Mouse (Mus musculus): ENCODE results near the gene Amotl1. TPM values are rescaled to one million over a fixed set of nuclear protein-coding genes. Genes with fewer than 3 reads are reported as not detected.

The Amotl1 gene
- polyA plus RNA-seq, 1 experiment from 2014 or later, result 17.9 TPM

- ATAC-seq (ENCODE audit: low FRiP score), result no peak
These were observed 24.7 kb downstream of the Amotl1 start for GRCm38 (mm10) chr9:14620107-14620506.

DNA sequence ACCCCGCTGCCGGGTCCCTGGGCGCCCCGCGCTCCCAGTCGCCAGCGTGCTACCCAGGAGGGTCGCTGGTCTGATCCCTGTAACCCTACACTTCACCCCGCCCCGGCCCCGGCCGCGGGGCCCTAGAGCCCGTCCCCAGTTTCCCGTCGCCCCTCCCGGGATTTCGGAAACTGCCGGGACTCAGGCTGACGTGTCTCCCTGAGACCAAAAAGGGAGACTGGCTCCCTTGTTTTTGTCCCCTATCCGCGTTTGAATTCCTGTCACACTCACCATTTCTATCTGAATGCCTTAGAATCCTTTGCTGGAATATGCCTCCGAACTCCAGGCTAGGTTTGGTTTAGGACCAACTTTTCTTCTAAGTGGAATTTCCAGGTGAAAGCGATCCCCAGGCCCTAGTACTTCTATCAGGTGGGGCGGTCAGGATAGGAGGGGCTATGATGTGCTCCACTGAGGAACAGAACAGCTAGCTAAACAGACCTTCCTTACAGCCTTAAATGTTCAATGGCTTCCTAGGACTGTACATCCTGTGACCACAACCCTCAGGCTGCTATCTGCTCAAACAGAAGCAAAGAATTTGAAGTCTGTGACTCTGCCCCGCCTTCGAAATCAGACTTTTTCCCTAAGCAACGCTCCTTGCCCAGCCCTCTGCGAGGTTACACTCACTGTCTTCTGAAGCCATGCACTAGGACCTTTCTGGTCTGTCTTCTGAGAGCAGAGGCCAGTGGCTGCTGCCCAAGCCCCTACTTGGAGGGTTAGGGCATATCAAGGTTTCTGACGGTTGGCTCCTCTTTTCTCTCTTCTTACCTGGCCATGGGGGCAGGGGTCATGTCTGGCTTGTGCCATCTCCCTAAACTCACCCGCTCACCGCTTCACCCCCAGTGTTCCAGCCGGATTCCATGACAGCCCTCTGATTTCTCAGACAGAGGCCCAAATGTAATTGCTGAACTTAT lies 29.6 kb downstream of the Amotl1 start:
- H3K27me3 ChIP-seq (ENCODE audit: control insufficient read depth, insufficient read depth, low read length), result no peaks in the 10 kb centered on the region
- H3K36me3 ChIP-seq (ENCODE audit: control insufficient read depth, insufficient read depth, low read length), result no peaks in the 10 kb centered on the region
- 13% methylated on average over 26 of the region's 33 CpGs for WGBS
- H3K9ac ChIP-seq (ENCODE audit: low read depth, low read length), result peak overlapping the region; percentile 97
- H3K4me3 ChIP-seq (ENCODE audit: low read depth, low read length), result peak overlapping the region; percentile 88
- DNase-seq (ENCODE audit: low spot score), result peak; percentile 81
- H3K9me3 ChIP-seq (ENCODE audit: control insufficient read depth, low read length), result no peaks in the 10 kb centered on the region
- H3K4me1 ChIP-seq (replicated peaks; ENCODE audit: control insufficient read depth, insufficient read depth, low read length), result peaks cover 12% of the 10 kb centered on the region; the same call in 1 of the 2 replicates
- peak overlapping the region; percentile 70 for H3K4me2 ChIP-seq (replicated peaks; ENCODE audit: low read depth, low read length)
- ATAC-seq (ENCODE audit: low FRiP score), result peak; percentile 85
- peak overlapping the region; percentile 67 for H3K27ac ChIP-seq (ENCODE audit: low read depth, low read length)

More at GRCm38 (mm10) chr9:14620107-14620506, 24.7 kb downstream of the Amotl1 start:
- Histone ChIP-seq H3K4me2 (replicated peaks; ENCODE audit: low read depth, low read length) (no peak overlapping the region), H3K4me3 (ENCODE audit: low read depth, low read length) (no peak overlapping the region), H3K4me1 (replicated peaks; ENCODE audit: control insufficient read depth, insufficient read depth, low read length) (0 out of 2 replicates have a peak, but pooled peaks cover 2% of the 10 kb centered on the region), H3K9ac (ENCODE audit: low read depth, low read length) (no peak overlapping the region), H3K9me3 (ENCODE audit: control insufficient read depth, low read length) (no peaks in the 10 kb centered on the region), H3K36me3 (ENCODE audit: control insufficient read depth, insufficient read depth, low read length) (no peaks in the 10 kb centered on the region), H3K27me3 (ENCODE audit: control insufficient read depth, insufficient read depth, low read length) (no peaks in the 10 kb centered on the region), H3K27ac (ENCODE audit: low read depth, low read length) (no peak overlapping the region)
- 78% methylated on average over 5 of the region's 5 CpGs for WGBS
- DNase-seq (ENCODE audit: low spot score), result no peak

GRCm38 (mm10) chr9:14614205-14614930 lies 30.5 kb downstream of the Amotl1 start:
- H3K27ac ChIP-seq (ENCODE audit: low read depth, low read length), result peak overlapping the region; percentile 67
- ATAC-seq (ENCODE audit: low FRiP score) (peak; percentile 75), DNase-seq (ENCODE audit: low spot score) (peak; percentile 70)
- peak overlapping the region; percentile 70 for H3K4me2 ChIP-seq (replicated peaks; ENCODE audit: low read depth, low read length)
- peak overlapping the region; percentile 88 for H3K4me3 ChIP-seq (ENCODE audit: low read depth, low read length)
- under 1% methylated on average over 47 of the region's 50 CpGs for WGBS
- H3K9ac ChIP-seq (ENCODE audit: low read depth, low read length), result peak overlapping the region; percentile 97
- no peaks in the 10 kb centered on the region for H3K36me3 ChIP-seq (ENCODE audit: control insufficient read depth, insufficient read depth, low read length)
- H3K4me1 ChIP-seq (replicated peaks; ENCODE audit: control insufficient read depth, insufficient read depth, low read length), result peaks cover 12% of the 10 kb centered on the region; the same call in 1 of the 2 replicates
- no peaks in the 10 kb centered on the region for H3K9me3 ChIP-seq (ENCODE audit: control insufficient read depth, low read length)
- H3K27me3 ChIP-seq (ENCODE audit: control insufficient read depth, insufficient read depth, low read length), result no peaks in the 10 kb centered on the region

- Histone ChIP-seq H3K4me3 (ENCODE audit: low read depth, low read length) (peak overlapping the region; percentile 88), H3K9me3 (ENCODE audit: control insufficient read depth, low read length) (no peaks in the 10 kb centered on the region), H3K27ac (ENCODE audit: low read depth, low read length) (peak overlapping the region; percentile 67), H3K27me3 (ENCODE audit: control insufficient read depth, insufficient read depth, low read length) (no peaks in the 10 kb centered on the region), H3K4me1 (replicated peaks; ENCODE audit: control insufficient read depth, insufficient read depth, low read length) (peaks cover 12% of the 10 kb centered on the region; the same call in 1 of the 2 replicates), H3K9ac (ENCODE audit: low read depth, low read length) (peak overlapping the region; percentile 97), H3K4me2 (replicated peaks; ENCODE audit: low read depth, low read length) (peak overlapping the region; percentile 70), H3K36me3 (ENCODE audit: control insufficient read depth, insufficient read depth, low read length) (no peaks in the 10 kb centered on the region)
- ATAC-seq (ENCODE audit: low FRiP score), result peak; percentile 20; the same call in 1 of the 2 replicates
- no peak for DNase-seq (ENCODE audit: low spot score)
- 10% methylated on average over 15 of the region's 15 CpGs for WGBS
These were observed 31.3 kb downstream of the Amotl1 start for GRCm38 (mm10) chr9:14613308-14614204.

DNA sequence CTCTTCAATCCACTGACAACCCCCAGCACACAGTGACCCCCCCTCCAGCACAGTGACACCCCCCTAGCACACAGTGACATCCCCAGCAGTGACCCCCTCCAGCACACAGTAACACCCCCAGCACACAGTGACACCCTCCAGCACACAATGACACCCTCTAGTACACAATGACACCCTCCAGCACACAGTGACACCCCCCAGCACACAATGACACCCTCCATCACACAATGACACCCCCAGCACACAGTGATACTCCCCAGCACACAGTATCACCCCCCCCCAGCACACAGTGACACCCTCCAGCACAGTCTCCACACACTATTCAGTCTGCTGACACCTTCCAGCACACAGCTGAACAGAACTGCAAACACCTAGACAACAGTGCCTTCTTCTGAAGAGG lies 32.3 kb downstream of the Amotl1 start:
- H3K4me2 ChIP-seq (replicated peaks; ENCODE audit: low read depth, low read length), result peak overlapping the region; percentile 70
- no peaks in the 10 kb centered on the region for H3K36me3 ChIP-seq (ENCODE audit: control insufficient read depth, insufficient read depth, low read length)
- peaks cover 12% of the 10 kb centered on the region; the same call in 1 of the 2 replicates for H3K4me1 ChIP-seq (replicated peaks; ENCODE audit: control insufficient read depth, insufficient read depth, low read length)
- DNase-seq (ENCODE audit: low spot score) (no peak), ATAC-seq (ENCODE audit: low FRiP score) (no peak)
- H3K27me3 ChIP-seq (ENCODE audit: control insufficient read depth, insufficient read depth, low read length), result no peaks in the 10 kb centered on the region
- peak overlapping the region; percentile 88 for H3K4me3 ChIP-seq (ENCODE audit: low read depth, low read length)
- no peak overlapping the region for H3K27ac ChIP-seq (ENCODE audit: low read depth, low read length)
- no peaks in the 10 kb centered on the region for H3K9me3 ChIP-seq (ENCODE audit: control insufficient read depth, low read length)
- H3K9ac ChIP-seq (ENCODE audit: low read depth, low read length), result peak overlapping the region; percentile 97

GRCm38 (mm10) chr9:14608521-14608920 lies 36.3 kb downstream of the Amotl1 start:
- H3K36me3 ChIP-seq (ENCODE audit: control insufficient read depth, insufficient read depth, low read length), result no peaks in the 10 kb centered on the region
- no peak overlapping the region for H3K9ac ChIP-seq (ENCODE audit: low read depth, low read length)
- H3K9me3 ChIP-seq (ENCODE audit: control insufficient read depth, low read length), result no peaks in the 10 kb centered on the region
- H3K27ac ChIP-seq (ENCODE audit: low read depth, low read length), result no peak overlapping the region
- no peaks in the 10 kb centered on the region for H3K27me3 ChIP-seq (ENCODE audit: control insufficient read depth, insufficient read depth, low read length)
- 49% methylated on average over 5 of the region's 5 CpGs for WGBS
- ATAC-seq (ENCODE audit: low FRiP score) (no peak), DNase-seq (ENCODE audit: low spot score) (no peak)
- H3K4me1 ChIP-seq (replicated peaks; ENCODE audit: control insufficient read depth, insufficient read depth, low read length), result peaks cover 10% of the 10 kb centered on the region; the same call in 1 of the 2 replicates
- H3K4me3 ChIP-seq (ENCODE audit: low read depth, low read length), result no peak overlapping the region
- no peak overlapping the region for H3K4me2 ChIP-seq (replicated peaks; ENCODE audit: low read depth, low read length)

DNA sequence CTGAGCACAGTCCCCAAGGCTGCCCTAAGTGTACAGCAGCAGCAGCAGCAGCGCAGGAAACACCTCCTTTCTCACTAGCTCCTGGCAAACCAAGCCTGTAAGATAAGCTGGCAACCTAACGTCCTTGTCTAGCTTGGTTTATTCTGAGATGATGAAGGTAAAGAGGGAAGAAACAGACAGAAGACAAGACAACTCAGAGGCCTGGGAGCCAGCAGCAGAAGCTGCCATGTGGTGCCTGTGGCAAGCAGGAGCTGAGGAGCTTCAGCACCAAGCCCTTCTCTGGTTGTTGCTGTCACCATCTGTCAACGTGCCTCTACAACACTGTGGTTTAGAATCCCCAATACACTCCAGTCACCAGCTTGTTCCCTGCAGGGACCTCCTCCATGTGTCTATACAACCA lies 37.4 kb downstream of the Amotl1 start:
- Histone ChIP-seq H3K4me1 (replicated peaks; ENCODE audit: control insufficient read depth, insufficient read depth, low read length) (peaks cover 5% of the 10 kb centered on the region; the same call in 1 of the 2 replicates), H3K27ac (ENCODE audit: low read depth, low read length) (no peak overlapping the region), H3K4me3 (ENCODE audit: low read depth, low read length) (no peak overlapping the region), H3K36me3 (ENCODE audit: control insufficient read depth, insufficient read depth, low read length) (no peaks in the 10 kb centered on the region), H3K4me2 (replicated peaks; ENCODE audit: low read depth, low read length) (no peak overlapping the region), H3K9me3 (ENCODE audit: control insufficient read depth, low read length) (no peaks in the 10 kb centered on the region), H3K9ac (ENCODE audit: low read depth, low read length) (no peak overlapping the region), H3K27me3 (ENCODE audit: control insufficient read depth, insufficient read depth, low read length) (no peaks in the 10 kb centered on the region)
- DNase-seq (ENCODE audit: low spot score) (no peak), ATAC-seq (ENCODE audit: low FRiP score) (no peak)
- 66% methylated on average over 3 of the region's 3 CpGs for WGBS

GRCm38 (mm10) chr9:14605992-14606391 lies 38.9 kb downstream of the Amotl1 start:
- Histone ChIP-seq H3K4me3 (ENCODE audit: low read depth, low read length) (no peak overlapping the region), H3K27ac (ENCODE audit: low read depth, low read length) (no peak overlapping the region), H3K9ac (ENCODE audit: low read depth, low read length) (no peak overlapping the region), H3K9me3 (ENCODE audit: control insufficient read depth, low read length) (no peaks in the 10 kb centered on the region), H3K36me3 (ENCODE audit: control insufficient read depth, insufficient read depth, low read length) (no peaks in the 10 kb centered on the region), H3K4me2 (replicated peaks; ENCODE audit: low read depth, low read length) (no peak overlapping the region), H3K4me1 (replicated peaks; ENCODE audit: control insufficient read depth, insufficient read depth, low read length) (no peaks in the 10 kb centered on the region), H3K27me3 (ENCODE audit: control insufficient read depth, insufficient read depth, low read length) (no peaks in the 10 kb centered on the region)
- no peak for ATAC-seq (ENCODE audit: low FRiP score)
- WGBS, result 92% methylated on average over 4 of the region's 4 CpGs
- no peak for DNase-seq (ENCODE audit: low spot score)
